Mouse (Mus musculus) T-helper 2 cell (primary cell): Measurements from ENCODE around the gene Dock7.

ENCODE experiments used
- in situ Hi-C: fragments of 300-600 bp; cut with MboI, MseI; formaldehyde crosslinking; loops from one replicate; pipeline ENCODE4 v1.15.1; 2025; ENCODE audit warnings: high pct_unique_total_duplicates

Dock7 gene

GRCm38 (mm10) chr4:99121123-99121755 is 524 bp upstream of the Dock7 start:
- in situ Hi-C loops, result no loop called here

- in situ Hi-C loops, result no loop called here
These were observed 1.7 kb downstream of the Dock7 start for GRCm38 (mm10) chr4:99119051-99119450.

GRCm38 (mm10) chr4:99115797-99116196 is 4.9 kb downstream of the Dock7 start:
- in situ Hi-C loops, result no loop called here

GRCm38 (mm10) chr4:99111670-99112069 is 9.0 kb downstream of the Dock7 start:
- in situ Hi-C loops, result no loop called here

GRCm38 (mm10) chr4:99108817-99109216 is 11.9 kb downstream of the Dock7 start:
- in situ Hi-C loops, result no loop called here

GRCm38 (mm10) chr4:99102846-99103245 is 17.9 kb downstream of the Dock7 start:
- in situ Hi-C loops, result no loop called here

GRCm38 (mm10) chr4:99100724-99101123 is 20.0 kb downstream of the Dock7 start:
- in situ Hi-C loops, result no loop called here

- in situ Hi-C loops, result no loop called here
These were observed 28.9 kb downstream of the Dock7 start for GRCm38 (mm10) chr4:99091777-99092176.

- in situ Hi-C loops, result no loop called here
These were observed 29.5 kb downstream of the Dock7 start for GRCm38 (mm10) chr4:99091151-99091701.

GRCm38 (mm10) chr4:99087760-99088485 is 32.8 kb downstream of the Dock7 start:
- in situ Hi-C loops, result no loop called here

- in situ Hi-C loops, result no loop called here
These were observed 36.9 kb downstream of the Dock7 start for GRCm38 (mm10) chr4:99083862-99084261.

- in situ Hi-C loops, result no loop called here
These were observed 39.5 kb downstream of the Dock7 start for GRCm38 (mm10) chr4:99081169-99081568.

GRCm38 (mm10) chr4:99078005-99078404 is 42.7 kb downstream of the Dock7 start:
- in situ Hi-C loops, result no loop called here

GRCm38 (mm10) chr4:99068806-99069205 is 51.9 kb downstream of the Dock7 start:
- in situ Hi-C loops, result no loop called here

- in situ Hi-C loops, result no loop called here
These were observed 56.2 kb downstream of the Dock7 start for GRCm38 (mm10) chr4:99064524-99064923.

- in situ Hi-C loops, result no loop called here
These were observed 72.1 kb downstream of the Dock7 start for GRCm38 (mm10) chr4:99048581-99048980.

- in situ Hi-C loops, result no loop called here
These were observed 74.2 kb downstream of the Dock7 start for GRCm38 (mm10) chr4:99046471-99046870.

GRCm38 (mm10) chr4:99044854-99045253 is 75.9 kb downstream of the Dock7 start:
- in situ Hi-C loops, result no loop called here

GRCm38 (mm10) chr4:99032921-99033320 is 87.8 kb downstream of the Dock7 start:
- in situ Hi-C loops, result no loop called here

- in situ Hi-C loops, result no loop called here
These were observed 90.0 kb downstream of the Dock7 start, which contains the start of gene Angptl3 for GRCm38 (mm10) chr4:99030686-99031085. Angptl3 (plus strand) TSS chr4:99030954.

GRCm38 (mm10) chr4:99028377-99028776 is 92.3 kb downstream of the Dock7 start:
- in situ Hi-C loops, result no loop called here

GRCm38 (mm10) chr4:99022221-99022620 is 98.5 kb downstream of the Dock7 start:
- in situ Hi-C loops, result no loop called here

- in situ Hi-C loops, result no loop called here
These were observed 109.7 kb downstream of the Dock7 start for GRCm38 (mm10) chr4:99011039-99011438.
